Mouse (Mus musculus): Measurements from ENCODE around the gene Dscaml1.

Gene Dscaml1

DNA sequence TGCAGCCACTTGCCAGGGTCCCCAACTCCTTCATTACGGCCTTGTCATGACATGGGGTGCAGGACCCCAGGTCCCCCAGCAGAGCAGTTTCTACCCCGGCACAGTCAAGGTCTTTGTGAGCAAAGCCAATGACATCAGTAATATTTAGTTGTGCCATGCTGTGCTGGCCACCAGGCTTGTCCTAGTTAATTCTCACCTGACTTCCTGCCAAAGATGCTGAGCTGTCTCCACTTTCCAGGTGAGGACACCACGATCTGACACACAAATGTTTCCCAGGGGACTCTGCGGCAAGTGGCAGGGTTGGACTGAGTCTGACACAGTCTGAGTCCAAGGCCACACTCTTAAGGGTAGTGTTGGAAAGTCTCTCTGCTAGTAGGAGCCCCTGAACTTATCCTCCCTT lies at the start of gene Dscaml1:
TSS of gene Dscaml1 (plus strand) at position 173 of the 400 bp plus-strand sequence.
- H3K27me3 ChIP-seq (ENCODE audit: control insufficient read depth, insufficient read depth, low read length, poor library complexity, severe bottlenecking) = no peaks in the 10 kb centered on the region
- H3K36me3 ChIP-seq (ENCODE audit: control insufficient read depth, insufficient read depth, low read length, poor library complexity, severe bottlenecking) = no peaks in the 10 kb centered on the region
- no peak for DNase-seq (ENCODE audit: low read depth, low spot score)

GRCm38 (mm10) chr9:45376883-45377282 lies 49.5 kb upstream of the Dscaml1 start:
- no peaks in the 10 kb centered on the region for H3K27me3 ChIP-seq (ENCODE audit: control insufficient read depth, insufficient read depth, low read length, poor library complexity, severe bottlenecking)
- no peak for DNase-seq (ENCODE audit: low read depth, low spot score)
- no peaks in the 10 kb centered on the region for H3K36me3 ChIP-seq (ENCODE audit: control insufficient read depth, insufficient read depth, low read length, poor library complexity, severe bottlenecking)

DNA sequence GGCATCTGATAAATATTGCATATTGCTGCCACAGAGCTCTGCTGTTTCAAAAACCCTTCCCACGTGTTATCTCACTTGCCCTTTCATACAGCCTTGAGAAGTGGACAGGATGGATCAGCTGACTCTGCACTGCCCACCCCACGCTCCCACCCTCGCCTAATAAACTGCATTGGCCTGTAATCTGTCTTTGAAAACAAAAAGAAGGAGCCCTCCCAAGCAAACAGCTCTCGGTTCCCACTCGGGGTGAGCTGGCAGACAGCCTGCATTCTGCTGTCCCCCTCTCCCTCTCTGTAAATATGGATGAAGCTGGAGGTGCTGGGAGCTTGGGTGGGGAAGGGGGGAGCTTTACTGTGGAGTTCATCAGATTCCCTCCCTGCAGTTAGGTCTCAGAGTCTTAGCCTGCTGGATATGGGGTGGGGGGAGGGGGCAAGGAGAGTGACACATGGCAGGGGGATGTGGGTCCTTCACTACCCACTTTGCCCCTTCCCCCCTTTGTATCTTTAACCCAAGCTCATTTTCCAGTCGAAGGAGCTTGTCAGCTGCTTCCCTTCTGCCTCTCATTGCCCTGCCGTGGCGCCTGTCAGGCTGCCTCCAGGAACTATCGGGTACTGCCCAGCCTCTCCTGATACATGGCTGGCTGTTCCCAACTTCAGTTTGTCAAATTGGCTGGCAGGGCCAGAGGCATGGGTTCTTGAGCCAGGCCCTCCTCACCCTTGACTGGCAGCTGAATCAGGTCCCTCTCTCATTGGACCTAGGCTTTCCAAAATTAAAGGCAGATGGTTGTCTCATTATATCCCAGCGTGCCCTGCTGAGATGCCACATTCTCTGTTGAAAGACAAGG lies 45.8 kb upstream of the Dscaml1 start:
- no peaks in the 10 kb centered on the region for H3K27me3 ChIP-seq (ENCODE audit: control insufficient read depth, insufficient read depth, low read length, poor library complexity, severe bottlenecking)
- no peak for DNase-seq (ENCODE audit: low read depth, low spot score)
- no peaks in the 10 kb centered on the region for H3K36me3 ChIP-seq (ENCODE audit: control insufficient read depth, insufficient read depth, low read length, poor library complexity, severe bottlenecking)

DNA sequence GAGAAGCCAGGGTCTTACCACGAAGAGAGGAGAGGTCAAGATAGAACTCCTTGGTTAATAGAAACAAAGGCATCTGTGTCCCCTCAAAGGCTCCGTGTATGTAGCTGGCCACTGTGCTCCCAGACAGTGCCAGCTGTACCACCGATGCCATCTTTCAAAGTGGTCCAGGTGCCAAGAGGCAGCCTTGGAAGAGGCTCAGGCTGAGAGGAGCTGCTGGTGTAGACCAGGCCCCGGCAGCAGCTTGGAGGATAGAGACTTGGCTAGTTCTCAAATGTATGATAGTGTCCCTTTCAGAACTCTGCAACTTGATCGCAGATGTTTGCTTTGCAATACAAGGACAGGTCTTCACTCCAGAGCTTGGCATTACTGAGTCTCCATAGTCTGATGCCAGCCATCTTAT lies 44.1 kb upstream of the Dscaml1 start:
- no peaks in the 10 kb centered on the region for H3K27me3 ChIP-seq (ENCODE audit: control insufficient read depth, insufficient read depth, low read length, poor library complexity, severe bottlenecking)
- H3K36me3 ChIP-seq (ENCODE audit: control insufficient read depth, insufficient read depth, low read length, poor library complexity, severe bottlenecking) = no peaks in the 10 kb centered on the region
- DNase-seq (ENCODE audit: low read depth, low spot score) = no peak

DNA sequence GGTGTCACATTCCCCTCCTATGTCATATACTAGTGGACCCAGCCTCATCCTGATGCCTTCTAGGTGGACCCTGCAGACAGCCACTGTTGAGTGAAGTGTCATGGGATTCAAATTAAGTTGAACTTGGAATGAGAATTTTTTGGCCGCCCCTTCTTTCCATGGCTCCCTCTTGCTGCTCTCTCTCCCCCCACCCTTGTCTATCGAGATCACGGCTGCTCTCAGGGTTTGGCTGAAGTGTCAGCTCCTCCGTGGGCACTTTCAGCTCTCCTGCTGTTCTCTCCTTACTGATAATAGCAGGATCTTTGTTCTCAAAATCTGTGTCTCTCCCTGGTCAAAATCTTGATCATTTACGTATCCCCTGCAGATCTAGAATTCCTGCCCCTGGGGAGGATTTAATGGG lies 43.6 kb upstream of the Dscaml1 start:
- no peaks in the 10 kb centered on the region for H3K27me3 ChIP-seq (ENCODE audit: control insufficient read depth, insufficient read depth, low read length, poor library complexity, severe bottlenecking)
- DNase-seq (ENCODE audit: low read depth, low spot score) = no peak

DNA sequence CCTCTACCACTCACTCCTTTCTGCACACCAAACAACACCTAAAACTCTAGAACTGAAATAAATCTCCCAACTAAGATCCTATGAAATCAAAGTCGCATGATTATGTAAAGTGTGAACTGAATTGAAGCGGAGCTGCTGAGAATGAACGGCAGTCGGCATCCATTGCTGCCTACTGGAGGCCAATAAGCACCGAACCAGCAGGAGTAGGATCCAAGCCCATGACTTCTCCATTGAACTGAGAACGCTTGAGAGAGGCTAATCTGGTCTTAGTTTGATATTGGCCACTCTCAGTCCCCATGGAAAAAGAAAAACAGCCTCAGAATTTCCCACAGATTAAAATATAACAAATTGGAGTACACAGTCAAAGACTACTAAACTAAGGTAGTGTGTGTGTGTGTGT lies 42.5 kb upstream of the Dscaml1 start:
- DNase-seq (ENCODE audit: low read depth, low spot score) = no peak
- no peaks in the 10 kb centered on the region for H3K36me3 ChIP-seq (ENCODE audit: control insufficient read depth, insufficient read depth, low read length, poor library complexity, severe bottlenecking)
- no peaks in the 10 kb centered on the region for H3K27me3 ChIP-seq (ENCODE audit: control insufficient read depth, insufficient read depth, low read length, poor library complexity, severe bottlenecking)

More for the DNA sequence above, 43.6 kb upstream of the Dscaml1 start:
- H3K36me3 ChIP-seq (ENCODE audit: control insufficient read depth, insufficient read depth, low read length, poor library complexity, severe bottlenecking) = no peaks in the 10 kb centered on the region

GRCm38 (mm10) chr9:45386698-45387097 lies 39.7 kb upstream of the Dscaml1 start:
- H3K36me3 ChIP-seq (ENCODE audit: control insufficient read depth, insufficient read depth, low read length, poor library complexity, severe bottlenecking) = no peaks in the 10 kb centered on the region
- DNase-seq (ENCODE audit: low read depth, low spot score) = peak; percentile 21

GRCm38 (mm10) chr9:45388385-45388994 lies 37.9 kb upstream of the Dscaml1 start:
- DNase-seq (ENCODE audit: low read depth, low spot score) = peak; percentile 93
- Histone ChIP-seq H3K36me3 (ENCODE audit: control insufficient read depth, insufficient read depth, low read length, poor library complexity, severe bottlenecking) (no peaks in the 10 kb centered on the region), H3K27me3 (ENCODE audit: control insufficient read depth, insufficient read depth, low read length, poor library complexity, severe bottlenecking) (no peaks in the 10 kb centered on the region)

More at GRCm38 (mm10) chr9:45386698-45387097, 39.7 kb upstream of the Dscaml1 start:
- no peaks in the 10 kb centered on the region for H3K27me3 ChIP-seq (ENCODE audit: control insufficient read depth, insufficient read depth, low read length, poor library complexity, severe bottlenecking)

DNA sequence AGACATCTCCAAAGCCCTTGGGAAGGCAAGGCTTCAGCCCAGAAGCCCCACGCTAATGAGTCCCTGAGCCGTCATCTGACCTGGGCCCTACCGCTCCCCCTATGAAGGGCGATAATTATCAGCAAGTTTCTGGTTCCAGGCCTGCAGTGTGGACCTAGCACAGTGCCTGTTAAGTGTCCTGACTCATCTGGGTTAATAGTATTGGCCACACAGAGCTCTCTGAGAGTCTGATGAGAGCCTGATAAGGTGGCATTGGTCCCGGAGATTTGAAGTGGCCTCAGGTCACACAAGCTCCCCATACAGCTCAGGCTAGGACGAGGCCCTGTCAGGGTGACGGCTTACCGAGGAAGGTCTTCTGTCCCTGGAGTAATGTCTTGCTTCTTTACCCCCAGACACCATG lies 36.8 kb upstream of the Dscaml1 start:
- no peaks in the 10 kb centered on the region for H3K36me3 ChIP-seq (ENCODE audit: control insufficient read depth, insufficient read depth, low read length, poor library complexity, severe bottlenecking)
- no peak for DNase-seq (ENCODE audit: low read depth, low spot score)
- H3K27me3 ChIP-seq (ENCODE audit: control insufficient read depth, insufficient read depth, low read length, poor library complexity, severe bottlenecking) = no peaks in the 10 kb centered on the region

GRCm38 (mm10) chr9:45391299-45391698 lies 35.1 kb upstream of the Dscaml1 start:
- DNase-seq (ENCODE audit: low read depth, low spot score) = no peak
- Histone ChIP-seq H3K36me3 (ENCODE audit: control insufficient read depth, insufficient read depth, low read length, poor library complexity, severe bottlenecking) (no peaks in the 10 kb centered on the region), H3K27me3 (ENCODE audit: control insufficient read depth, insufficient read depth, low read length, poor library complexity, severe bottlenecking) (no peaks in the 10 kb centered on the region)

DNA sequence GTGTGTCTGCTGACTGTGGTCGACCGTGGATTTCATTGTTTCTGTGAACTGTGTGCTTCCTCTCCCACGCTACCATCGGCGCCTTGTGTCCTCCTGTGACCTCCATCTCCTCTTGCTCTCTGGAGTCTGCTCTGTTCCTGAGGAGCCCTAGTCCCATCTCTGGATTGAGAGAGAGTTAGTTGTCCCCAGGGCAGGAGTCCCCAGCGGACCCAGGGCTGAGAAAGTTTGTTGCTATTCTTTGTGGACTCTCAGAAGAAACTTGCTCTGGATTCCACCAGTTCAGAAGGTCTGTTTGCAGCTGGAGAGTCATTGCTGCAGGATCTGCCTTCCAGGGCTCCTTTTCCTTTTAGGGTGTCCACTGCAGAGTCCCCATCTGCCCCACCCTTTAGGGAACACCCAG lies 31.2 kb upstream of the Dscaml1 start:
- no peaks in the 10 kb centered on the region for H3K36me3 ChIP-seq (ENCODE audit: control insufficient read depth, insufficient read depth, low read length, poor library complexity, severe bottlenecking)
- DNase-seq (ENCODE audit: low read depth, low spot score) = no peak
- H3K27me3 ChIP-seq (ENCODE audit: control insufficient read depth, insufficient read depth, low read length, poor library complexity, severe bottlenecking) = no peaks in the 10 kb centered on the region

DNA sequence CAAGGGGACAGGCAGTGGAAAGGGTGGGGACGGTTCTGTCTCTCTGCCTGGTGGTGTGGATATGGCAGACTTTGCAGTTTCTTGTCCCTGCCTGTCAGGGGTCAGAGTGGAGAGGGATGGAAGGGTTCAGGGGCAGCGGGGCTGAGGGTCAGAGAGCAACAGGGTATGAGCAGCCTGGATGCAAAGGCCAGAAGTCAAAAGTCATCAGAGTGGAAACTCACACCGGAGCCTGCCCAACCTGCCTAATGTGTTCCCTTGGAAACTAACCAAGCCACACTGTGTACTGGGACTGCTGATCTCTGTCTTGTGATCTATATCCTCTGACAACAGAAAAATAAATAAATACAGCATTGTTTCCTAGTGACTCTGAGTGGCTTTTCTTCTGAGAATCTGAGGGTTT lies 30.6 kb upstream of the Dscaml1 start:
- Histone ChIP-seq H3K27me3 (ENCODE audit: control insufficient read depth, insufficient read depth, low read length, poor library complexity, severe bottlenecking) (no peaks in the 10 kb centered on the region), H3K36me3 (ENCODE audit: control insufficient read depth, insufficient read depth, low read length, poor library complexity, severe bottlenecking) (no peaks in the 10 kb centered on the region)
- DNase-seq (ENCODE audit: low read depth, low spot score) = no peak

DNA sequence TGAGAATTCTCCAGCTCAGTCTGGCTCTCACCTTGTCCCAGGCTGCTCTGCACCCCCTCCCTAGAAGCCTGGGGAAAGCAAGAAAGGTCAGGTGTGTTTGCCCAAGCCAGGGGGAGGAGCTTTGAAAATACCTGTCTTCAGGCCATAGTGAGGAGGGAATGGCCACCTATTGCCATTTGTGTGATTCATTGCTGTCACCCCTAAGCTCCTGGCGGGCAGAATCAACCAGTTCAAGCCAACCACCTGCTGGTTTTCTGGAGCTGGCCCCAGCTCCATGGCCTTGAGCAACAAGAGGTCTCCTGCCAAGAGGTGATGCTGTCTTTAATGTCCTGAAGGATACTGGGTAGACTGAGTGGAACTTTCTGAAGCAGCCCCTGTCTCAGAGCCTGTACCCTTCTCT lies 28.1 kb upstream of the Dscaml1 start:
- H3K36me3 ChIP-seq (ENCODE audit: control insufficient read depth, insufficient read depth, low read length, poor library complexity, severe bottlenecking) = no peaks in the 10 kb centered on the region
- DNase-seq (ENCODE audit: low read depth, low spot score) = no peak
- H3K27me3 ChIP-seq (ENCODE audit: control insufficient read depth, insufficient read depth, low read length, poor library complexity, severe bottlenecking) = no peaks in the 10 kb centered on the region

GRCm38 (mm10) chr9:45399434-45399833 lies 27.0 kb upstream of the Dscaml1 start, which contains the start of gene Fxyd2:
Fxyd2 (plus strand) TSS chr9:45399669.
- no peaks in the 10 kb centered on the region for H3K36me3 ChIP-seq (ENCODE audit: control insufficient read depth, insufficient read depth, low read length, poor library complexity, severe bottlenecking)
- DNase-seq (ENCODE audit: low read depth, low spot score) = no peak
- no peaks in the 10 kb centered on the region for H3K27me3 ChIP-seq (ENCODE audit: control insufficient read depth, insufficient read depth, low read length, poor library complexity, severe bottlenecking)

- no peaks in the 10 kb centered on the region for H3K27me3 ChIP-seq (ENCODE audit: control insufficient read depth, insufficient read depth, low read length, poor library complexity, severe bottlenecking)
- H3K36me3 ChIP-seq (ENCODE audit: control insufficient read depth, insufficient read depth, low read length, poor library complexity, severe bottlenecking) = no peaks in the 10 kb centered on the region
- DNase-seq (ENCODE audit: low read depth, low spot score) = no peak
Observed at GRCm38 (mm10) chr9:45401851-45402250, 24.6 kb upstream of the Dscaml1 start.
